Mouse (Mus musculus): ENCODE measurements around the gene Lbh.

- TF ChIP-seq EP300 (optimal IDR thresholded peaks at IDR 0.05) = no peak
- no peak for TF ChIP-seq CTCF (IDR thresholded peaks at IDR 0.05; ENCODE audit: low read depth)
Measured at GRCm38 (mm10) chr17:72958886-72959285, 40.8 kb downstream of the Lbh start.

Data from stomach, postnatal 0 days (tissue).